Mouse (Mus musculus): Measurements from ENCODE around the gene Prtg.

Gene Prtg

DNA sequence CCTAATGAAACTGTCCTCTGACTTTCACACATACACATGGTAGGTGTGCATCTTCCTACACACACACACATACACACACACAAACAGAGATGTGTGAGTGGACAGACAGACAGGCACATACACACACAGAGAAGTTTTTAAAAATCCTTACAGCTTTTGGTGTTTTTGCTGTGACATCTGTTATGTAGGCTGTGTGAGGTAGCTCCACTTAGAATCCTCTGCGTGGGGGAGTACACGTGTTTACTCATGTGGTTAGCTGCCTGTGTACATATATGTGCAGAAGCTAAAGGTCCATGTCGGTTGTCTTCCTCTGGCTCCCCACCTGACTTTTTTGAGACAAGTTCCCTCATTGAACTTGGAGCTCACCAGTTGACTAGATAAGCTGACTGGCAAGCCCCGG lies 56.3 kb downstream of the Prtg start:
- DNase-seq: no peak

DNA sequence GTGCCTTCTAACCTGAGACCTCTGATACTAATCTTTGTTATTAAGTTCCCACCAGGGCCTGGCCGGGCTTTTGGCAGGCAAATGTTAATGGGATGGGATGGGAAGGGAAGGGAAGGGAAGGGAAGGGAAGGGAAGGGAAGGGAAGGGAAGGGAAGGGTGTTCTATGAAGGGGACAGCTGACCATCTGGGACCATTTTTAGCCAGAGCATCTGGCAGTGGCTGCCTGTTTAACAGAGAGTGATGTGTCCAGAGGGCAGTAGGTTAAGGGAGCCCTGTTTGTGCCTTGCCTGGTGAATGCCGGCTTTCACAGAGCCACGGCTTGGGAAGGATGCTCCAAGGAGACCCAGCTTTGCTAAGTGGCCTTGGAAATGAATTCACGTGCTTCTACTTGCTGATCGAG lies 57.1 kb downstream of the Prtg start:
- no peak for DNase-seq

DNA sequence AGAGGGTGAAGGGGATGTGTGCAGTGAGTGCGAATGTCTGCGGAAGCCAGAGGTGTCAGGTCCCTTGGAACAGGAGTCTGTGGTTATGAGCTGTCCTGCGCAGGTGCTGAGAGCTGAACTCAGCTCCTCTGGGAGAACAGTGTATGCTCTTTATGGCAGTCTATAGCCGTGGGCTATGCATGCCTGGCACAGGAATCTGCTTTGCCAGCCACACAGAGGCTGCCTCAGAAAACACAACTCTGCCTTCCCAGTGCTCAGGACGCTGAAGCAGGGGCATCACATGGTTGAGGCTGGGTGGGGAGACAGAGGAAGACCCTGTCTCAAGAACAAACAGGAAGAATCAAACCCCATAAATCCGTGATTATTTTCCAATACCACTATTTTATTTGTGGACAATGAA lies 60.8 kb downstream of the Prtg start:
- no peak for DNase-seq

DNA sequence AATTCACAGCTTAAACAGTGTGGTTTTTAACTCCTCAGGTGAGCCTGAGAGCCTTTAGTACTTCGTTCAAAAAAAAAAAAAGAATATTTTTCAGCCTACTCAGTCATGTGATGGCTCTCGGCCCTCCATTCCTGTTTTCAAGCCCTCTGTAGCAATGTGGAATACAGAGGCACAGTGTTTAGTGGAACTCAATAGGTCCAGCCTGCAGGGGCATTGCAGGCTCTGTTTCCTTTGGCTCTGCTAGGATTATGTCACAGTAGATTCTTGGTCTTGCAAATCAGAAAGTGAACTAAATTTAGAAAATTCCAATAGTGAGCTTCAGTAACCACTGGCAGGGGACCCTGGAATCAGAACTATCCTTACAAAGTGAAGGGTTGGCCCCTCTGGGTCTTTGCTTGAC lies 62.1 kb downstream of the Prtg start:
- DNase-seq: no peak

DNA sequence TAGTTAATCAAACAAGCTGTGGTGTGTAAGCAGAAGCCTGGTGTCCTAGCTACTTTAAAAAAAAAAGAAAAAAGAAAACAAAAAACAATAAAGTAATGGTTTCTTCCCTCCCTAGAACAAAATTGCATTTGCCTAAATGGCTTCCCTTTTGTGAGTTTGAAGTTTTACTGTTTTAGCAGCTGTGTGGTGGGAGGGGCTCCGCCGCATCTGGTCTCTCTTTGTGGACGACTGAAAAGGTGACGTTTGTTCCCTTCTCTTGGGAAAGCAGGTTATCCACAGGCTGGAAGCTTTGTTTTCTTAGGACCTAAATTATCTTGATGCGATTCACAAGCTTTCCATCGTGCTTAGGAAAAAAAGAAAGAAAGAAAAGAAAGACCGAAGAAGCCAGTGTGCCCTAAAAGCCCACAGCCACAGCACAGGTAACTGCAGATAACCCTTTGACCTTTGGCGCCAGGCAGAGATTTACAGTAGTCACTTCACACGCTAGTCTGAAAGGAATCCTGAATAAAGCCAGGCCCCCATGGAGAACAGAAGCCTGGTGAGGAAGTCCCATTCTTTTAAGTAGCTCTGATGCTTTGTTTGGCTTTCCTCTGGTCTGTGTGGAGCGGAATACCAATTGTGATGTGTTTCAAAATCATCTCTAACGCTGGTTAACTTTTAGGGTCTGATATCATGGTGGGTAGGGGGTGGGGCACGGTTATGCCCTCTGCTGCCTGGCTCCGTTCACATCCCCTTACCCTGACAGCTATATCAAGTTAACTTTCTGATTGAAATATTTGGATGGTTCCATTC lies 65.0 kb downstream of the Prtg start:
- DNase-seq: no peak

DNA sequence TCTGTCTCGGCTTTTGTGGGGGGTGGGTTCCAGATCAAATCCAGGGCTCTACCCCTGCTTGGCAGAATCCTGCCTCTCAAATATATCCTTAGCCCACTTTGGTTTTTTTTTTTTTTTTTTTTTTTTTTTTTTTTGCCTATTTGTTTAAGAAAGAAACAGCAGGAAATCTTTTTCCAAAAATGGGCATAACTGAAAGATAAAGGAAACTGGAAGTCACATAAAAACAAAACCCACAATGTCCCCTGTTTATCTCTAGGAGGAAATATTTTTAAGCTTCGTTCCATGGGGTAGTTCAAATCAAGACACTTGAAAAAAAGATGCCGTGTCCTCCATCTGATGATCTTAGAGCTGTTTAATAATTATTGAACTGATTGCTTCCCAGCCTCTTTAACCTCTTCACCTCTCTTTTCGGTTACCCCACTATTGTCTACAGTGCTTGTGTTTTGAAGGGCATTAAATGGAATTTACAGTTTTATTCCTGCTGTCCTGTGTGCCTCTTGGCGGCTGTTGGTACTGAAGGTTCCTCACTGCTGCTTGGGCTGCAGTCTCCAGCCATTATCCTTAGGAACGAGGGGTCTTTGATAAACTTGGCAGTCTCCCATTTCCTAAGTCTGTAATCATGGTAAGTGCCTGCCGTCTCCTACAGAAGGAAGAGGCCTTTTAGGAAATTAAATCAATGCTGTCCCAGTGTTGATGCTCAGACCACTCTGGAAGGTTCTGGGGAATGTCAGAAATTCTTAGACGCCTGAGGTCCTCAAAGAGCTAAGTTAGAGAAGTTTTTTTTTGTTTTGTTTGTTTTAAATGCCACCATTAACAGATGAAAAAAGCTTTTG lies 65.8 kb downstream of the Prtg start:
- DNase-seq: no peak

DNA sequence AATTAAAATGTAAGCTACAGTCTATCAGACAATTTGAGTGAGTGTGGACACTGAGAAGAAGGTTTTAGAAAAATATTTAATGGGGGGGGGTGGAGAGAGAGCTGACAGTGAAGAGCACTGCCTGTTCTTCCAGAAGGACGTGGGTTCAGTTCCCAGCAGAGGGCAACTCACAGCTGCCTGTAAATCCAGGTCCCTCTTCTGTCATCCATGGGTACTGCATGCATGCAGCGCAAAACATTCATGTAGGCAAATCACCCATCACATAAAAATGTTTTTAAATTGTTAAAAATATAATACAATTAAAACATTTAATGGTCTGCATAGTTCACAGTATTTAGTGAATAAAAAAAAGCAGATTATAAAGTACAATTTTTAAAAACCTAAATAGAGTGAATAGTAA lies 69.2 kb downstream of the Prtg start:
- DNase-seq: no peak

DNA sequence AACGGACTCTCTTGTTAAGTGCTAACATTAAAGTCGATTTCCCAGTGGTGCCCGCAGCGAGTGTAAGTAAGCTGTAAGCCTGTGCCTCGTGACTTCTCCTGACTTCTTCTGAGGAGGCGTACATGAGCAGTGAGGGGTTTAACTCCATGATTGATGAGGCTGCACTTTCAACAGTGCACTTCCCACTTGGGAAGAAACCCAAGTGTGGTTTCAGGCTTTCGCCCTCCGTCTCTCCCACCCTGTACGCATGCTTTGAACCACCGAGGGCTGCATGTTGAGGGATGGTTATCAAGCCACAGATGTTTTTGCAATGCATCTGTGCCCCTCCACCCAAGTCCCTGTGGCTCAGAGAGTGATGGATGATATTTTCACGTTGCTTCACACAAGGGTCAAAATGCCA lies 71.2 kb downstream of the Prtg start:
- no peak for DNase-seq

DNA sequence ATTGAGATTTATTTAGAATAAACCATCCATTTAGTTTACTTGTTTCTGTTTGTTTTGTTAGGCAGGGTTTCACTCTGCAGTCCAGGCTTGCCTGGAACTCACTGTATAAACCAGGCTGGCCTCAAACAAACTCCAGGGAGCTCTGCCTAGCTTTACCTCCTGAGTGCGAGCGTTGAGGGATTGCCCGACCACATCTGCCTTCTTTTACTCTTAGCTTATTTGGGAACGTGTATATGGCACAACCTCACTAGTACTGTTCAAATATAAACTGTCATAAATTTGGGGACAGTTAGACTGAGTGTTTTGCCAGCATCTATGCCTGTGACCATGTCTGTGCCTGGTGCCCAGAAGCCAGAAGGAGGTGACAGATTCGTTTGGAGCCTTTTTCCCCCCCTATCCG lies 72.0 kb downstream of the Prtg start:
- no peak for DNase-seq

DNA sequence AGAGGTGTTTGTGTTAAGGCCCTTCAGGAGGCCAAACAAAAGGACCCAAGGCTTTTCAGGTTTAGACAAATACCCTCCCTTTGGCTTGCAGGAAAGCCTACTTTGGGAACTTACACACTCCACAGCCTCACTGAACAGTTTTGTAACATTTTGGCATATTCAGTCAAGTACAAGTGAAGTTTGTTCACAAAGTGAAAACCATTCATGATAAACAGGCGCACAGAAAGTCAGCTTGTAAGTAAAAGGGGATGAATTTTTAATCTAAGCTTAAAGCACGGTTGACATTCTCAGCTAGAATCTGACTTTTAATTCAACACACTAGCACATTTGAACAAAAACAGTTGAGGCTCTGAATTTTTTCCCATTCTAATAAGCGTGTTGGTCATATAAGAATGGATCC lies 72.9 kb downstream of the Prtg start:
- DNase-seq: no peak

DNA sequence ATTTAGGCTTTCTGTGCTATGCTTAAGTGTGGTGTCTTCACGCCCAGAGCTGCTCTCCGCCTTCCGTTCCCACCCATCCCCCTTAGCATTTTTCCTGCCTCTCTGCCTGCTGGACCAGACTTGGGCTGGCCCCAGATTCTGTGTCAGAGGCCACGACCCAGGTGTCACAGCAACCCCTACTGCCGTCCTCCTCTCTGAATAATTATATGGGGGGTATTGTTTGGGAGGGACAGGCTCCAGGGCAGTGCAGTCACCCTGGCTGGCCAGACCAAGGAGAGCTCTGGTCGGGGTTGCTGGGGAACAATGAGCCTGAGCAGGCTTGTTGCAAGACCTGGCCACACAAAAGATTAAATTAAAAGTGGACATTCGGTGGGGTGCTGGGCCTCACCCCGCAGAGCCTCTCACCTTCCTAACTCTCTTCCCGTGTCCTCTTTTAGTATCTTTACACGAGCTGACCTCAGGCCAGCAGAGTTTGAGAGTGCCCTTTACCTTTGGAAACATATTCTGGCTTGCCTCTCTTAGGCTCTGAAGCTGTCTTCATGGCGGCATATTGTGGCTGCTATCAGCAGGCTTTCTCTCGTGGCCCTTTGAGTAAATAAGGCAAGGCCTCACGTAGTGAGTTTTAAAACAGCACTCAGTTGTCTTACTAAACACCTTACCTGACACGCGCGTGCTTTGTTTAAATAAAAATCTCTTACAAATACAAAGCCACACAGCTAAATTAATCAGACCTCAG lies 73.7 kb downstream of the Prtg start:
- DNase-seq: no peak

DNA sequence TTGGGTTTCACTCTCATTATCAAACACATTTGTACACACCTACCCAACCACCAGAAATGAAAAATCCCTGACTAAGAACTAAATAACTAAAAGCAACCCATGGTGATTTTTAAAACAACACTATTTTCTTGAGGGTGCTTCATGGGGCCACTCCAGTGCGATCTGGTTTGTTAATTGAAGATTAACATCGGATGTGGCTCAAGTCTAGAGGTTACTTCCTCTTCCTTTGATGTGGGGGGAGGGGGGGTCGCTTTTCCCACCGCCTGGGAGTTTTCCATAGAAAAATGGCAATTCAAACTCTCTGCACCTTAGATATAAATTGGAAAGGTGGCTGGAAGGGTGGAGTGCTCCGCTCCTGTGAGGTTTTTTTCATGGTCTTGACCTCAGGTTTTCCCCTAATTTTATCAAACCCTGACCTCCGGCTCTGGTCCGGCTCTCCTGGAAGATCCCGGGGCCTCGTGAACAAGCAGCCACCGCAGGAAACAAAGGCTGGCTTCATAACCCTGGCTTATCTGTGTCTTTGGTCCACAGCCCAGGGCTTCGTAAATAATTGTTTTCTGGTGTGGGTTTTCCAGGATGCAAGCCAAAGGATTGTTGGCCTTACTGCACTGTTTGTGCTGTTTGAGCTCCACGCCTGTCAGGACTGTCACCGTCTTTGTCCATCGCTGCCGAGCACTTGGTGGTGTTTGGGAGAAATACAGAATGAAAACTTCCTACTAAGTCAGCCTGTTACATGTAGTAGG lies 74.5 kb downstream of the Prtg start:
- DNase-seq: no peak

DNA sequence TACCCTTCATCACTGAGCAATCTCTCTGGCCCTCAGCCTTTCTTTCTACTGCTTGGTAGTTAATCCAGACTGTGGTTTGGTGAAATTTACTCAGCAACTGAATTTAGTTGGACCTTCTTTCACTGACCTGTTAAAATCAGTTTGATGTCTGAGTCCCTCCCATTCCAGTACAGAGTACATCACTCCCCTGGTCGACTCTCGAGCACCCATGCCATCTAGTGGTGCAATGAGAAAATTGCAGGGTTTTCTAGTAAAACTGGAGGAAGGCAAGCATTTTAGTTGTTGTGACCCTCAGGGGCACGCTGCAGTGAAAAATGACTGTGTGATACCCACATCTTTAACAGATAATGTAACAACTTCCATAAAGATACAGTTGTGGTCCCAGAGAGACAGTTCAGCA lies 77.3 kb downstream of the Prtg start:
- DNase-seq: peak; percentile 49

DNA sequence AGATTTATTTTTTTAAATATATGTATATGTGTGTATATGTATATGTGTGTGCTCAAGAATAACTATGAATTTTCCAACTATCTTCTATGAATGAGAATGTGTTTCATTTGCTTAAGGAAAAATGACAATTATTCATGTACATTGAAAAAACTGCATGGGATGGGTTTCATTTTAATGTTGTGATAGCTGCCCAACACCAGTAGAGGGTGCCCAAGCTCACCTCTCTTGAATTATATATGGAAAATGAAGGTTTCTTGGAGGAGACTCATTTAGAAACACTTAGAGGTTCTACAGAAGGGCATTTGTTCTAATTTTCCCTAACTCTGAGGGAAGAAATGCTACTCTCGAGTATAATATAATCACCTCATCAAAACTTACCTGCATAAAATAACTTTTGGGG lies 83.1 kb downstream of the Prtg start:
- DNase-seq: peak; percentile 22

DNA sequence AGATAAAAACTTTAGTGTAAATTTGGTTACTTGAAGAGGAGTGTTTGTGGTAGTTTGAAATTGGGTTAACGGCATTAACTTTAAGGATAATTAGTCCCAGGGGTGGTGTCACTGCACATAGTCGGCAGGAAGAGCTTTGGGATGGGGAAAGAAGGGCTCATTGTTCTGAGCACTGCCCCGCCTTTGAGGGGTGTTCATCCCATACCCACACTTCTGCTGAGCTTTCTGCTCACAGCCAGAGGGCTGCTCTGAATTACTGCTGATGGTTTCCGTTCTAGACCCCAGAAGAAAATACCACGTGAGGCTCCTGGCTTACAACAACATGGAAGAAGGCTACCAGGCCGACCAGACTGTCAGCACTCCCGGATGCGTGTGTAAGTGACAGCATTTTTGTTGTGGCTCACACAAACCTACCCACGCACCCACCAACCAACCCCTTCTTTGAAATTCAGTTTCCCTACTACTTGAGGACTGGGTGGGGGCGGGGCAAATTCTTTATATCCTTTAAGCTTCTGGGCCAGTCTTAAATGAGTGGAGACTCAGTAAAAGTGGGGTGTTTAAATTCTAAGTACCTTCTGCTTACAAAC lies 83.9 kb downstream of the Prtg start:
- peak; percentile 32 for DNase-seq

DNA sequence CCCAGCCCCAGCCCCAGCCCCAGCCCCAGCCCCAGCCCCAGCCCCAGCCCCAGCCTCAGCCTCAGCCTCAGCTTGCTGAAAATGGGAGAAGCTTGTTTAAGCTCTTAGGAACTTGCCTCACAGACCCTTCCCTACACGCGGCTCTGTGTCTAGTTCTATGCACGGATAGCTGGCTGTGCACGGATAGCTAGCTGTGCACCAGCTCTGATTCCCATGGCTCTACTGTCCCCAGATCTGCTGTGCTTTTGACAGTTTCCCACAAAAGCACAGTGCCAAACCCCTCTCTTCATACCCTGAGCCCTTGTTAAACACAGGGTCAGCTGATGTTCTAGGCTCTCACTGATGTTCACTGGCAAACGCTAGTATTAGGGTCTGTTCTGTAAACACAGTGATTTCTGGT lies 86.1 kb downstream of the Prtg start:
- DNase-seq: no peak

DNA sequence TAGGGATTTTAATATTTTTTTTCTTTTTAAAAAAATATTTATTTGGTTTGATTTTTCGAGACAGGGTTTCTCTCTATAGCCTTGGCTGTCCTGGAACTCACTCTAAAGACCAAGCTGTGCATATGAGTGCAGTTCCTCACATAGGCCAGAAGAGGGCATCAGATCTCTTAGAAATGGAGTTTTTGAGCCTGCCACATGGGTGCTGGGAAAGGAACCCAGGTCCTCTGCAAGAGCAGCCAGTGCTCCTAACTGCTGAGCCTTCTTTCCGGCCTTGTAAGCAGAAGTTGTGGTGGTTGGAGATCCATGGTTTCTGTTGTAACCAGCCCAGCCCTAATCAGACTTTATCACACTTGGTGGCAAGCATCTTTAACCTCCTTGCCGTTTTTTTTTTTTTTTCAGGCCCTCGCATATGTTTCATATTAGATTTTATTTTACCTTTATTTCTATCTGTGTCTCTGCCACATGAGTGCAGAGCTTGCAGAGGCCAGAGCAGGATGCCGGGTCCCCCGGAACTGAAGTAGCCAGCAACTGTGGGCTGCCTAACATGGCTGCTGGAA lies 88.2 kb downstream of the Prtg start:
- DNase-seq: no peak

DNA sequence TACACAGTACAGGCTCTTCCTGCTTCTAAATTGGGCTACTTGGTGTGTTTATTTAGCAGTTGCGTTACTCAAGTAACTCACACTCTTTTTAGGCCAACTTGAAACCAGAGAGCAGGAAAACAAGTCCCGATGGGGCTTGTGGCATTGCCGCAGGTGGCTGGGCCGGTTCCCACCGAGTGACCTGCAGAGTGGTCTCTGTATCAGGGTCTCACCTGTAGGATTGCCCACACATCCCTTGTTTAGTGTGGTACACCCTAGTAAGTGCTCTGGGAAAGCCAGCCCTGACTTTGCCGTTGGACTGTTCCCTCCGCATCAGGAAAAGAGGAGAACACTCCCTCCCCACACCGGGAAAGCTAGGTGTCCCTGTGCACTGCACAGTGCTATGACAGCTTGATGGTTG lies 95.4 kb downstream of the Prtg start:
- DNase-seq: no peak

DNA sequence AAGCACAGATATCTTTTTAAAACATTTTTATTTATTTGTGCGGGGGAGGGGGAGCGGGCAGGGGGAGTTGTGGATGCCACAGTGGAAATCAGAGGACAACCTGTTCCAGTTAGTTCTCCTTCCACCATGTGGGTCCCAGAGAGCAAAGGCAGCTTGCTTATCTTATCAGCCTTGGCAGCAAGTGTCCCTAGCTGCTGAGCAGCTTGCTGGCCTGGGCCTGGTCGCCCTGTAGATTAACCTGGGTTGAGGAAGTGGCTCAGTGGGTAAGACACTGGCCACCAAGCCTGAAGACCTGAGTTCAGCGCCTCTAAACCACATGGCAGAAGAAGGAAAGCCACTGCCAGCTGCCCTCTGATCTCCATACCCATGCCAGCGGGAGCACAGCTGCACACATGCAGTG lies 95.9 kb downstream of the Prtg start:
- no peak for DNase-seq

DNA sequence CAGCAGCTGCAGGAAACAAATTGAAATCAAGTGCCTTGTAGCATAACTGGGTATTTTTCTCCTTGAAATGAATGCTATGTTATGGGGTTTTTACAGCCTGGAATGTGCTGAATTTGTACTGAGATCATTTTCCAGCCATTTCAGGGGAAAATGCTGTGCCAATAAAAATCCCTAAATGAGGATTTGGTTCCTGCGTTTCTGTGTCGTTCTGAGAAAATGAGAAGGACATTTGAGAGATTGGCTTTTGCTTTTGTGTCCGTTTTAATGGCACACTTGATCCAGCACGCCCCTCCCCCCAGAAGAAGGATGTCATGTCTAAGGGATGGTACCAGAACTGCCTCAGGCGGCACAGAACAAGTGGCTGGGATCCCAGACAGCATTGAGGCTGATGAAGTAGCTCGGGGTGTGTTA lies 100.0 kb downstream of the Prtg start:
- no peak for DNase-seq

DNA sequence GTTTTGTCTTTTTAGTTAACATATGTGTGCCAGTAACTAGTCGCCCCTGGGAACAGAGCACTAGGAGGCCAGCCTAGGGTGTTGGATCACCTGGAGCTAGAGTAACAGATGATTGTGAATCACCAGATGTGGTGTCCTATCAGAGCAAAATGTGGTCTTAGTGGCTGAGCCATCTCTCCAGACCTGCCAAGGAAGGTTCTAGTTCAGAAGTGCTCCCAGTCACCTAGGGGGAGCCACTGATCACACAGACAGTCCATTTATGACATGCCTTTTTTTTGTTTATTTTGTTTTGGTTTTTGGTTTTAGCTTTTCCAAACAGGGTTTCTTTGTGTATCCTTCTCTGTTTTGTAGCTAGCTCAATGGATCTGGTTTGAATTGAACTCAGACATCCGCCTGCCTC lies 104.7 kb downstream of the Prtg start:
- no peak for DNase-seq

DNA sequence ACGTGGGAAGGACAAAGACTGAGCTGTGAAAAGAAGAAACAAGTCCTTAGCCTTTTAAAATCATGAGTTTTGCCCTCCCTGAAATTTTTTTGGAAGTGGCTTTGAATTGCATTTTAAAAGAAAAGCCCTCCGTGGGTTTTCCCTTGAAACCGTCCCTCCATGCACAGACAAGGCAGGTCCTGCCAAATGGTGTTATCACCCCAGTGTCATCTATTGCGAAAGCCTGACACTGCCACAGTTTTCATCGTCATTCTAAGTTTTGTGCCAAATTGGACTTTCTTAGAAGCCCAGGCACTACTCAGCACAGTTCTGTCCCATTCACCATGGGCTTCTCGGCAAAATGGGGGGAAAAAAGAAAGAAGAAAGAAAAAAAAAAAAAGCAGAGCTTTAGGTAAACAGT lies 106.9 kb downstream of the Prtg start:
- DNase-seq: no peak
